Mouse (Mus musculus): ENCODE measurements around the gene Calu.
"Not testable (repeated sequence)": the region's sequence is repeated elsewhere in the genome, so short reads cannot be mapped to it uniquely, and the experiment has no call there.

Calu gene

DNA sequence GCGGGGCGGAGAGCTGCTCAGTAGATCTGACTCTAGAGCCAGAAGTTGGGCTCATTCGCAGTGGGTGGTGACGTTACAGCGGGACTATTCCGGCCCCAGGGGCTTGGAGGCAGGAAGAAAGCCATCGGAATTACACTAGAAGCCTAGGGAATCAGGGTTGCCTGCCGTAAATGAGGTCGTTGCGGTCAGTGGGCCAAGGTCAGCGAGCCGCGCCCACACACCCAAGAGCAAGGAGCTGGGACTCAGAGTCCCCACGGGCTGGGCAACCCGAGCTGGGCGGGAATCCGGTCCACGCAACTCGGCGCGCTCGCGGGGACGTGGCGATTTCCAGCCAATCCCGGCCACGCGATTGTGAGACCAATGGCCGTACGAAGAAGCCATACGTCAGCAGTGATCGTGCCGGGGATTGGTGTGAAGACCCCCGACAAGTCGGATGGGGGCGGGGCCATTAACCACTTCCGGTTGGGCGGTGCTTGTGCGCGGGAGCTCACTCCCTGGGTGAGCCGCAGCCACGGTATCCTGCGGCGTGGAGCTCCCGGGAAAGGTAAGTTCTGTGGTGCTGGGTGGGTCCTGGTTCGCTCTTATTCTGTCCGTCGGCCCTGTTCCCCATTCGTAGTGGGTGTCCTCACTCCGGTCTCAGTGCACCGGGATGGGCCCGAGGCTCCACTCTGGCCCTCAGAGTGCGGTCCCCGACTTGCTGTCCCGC, at the start of gene Calu:
TSS of gene Calu (plus strand) at position 405 of the 706 bp plus-strand sequence.
- in situ Hi-C loops (cut with MboI), result no loop called here

DNA sequence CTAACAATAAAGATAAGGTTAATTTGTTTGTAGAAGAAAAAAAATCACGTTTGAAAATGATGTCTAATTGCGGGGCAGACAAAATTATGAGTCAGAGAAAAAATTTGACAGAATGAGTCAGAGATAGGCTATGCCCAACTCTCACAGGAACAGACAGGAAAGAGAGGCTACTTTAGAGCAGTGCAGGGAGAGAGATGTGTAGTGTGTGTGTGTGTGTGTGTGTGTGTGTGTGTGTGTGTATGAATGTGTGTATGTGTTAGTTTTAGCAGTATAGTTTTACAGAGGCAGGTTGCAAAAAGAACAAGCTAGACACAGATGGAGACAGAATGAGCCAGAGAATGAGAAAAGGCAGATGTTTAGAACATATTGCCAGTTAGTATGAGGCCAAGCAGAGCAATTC, 48.8 kb upstream of the Calu start:
- in situ Hi-C loops (cut with MboI), result no loop called here

DNA sequence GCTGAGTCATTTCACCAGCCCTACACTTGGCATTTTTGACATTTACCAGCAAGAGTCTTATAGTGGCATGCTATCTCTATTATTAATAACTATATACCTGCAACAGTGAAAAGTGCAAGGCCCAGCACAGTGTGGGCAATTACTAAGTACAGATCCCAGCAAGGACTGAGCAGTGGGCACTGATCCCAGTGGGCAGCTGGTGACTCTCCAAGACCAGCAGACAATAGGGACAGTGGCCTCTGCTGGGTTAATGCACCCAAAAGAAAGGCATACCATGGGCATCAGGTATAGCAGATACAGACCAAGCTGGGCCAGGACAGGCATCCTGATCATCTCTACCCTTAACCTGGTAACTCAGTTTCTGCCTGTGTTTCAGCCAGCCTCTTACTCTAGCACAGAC, 44.6 kb upstream of the Calu start:
- in situ Hi-C loops (cut with MboI), result no loop called here

DNA sequence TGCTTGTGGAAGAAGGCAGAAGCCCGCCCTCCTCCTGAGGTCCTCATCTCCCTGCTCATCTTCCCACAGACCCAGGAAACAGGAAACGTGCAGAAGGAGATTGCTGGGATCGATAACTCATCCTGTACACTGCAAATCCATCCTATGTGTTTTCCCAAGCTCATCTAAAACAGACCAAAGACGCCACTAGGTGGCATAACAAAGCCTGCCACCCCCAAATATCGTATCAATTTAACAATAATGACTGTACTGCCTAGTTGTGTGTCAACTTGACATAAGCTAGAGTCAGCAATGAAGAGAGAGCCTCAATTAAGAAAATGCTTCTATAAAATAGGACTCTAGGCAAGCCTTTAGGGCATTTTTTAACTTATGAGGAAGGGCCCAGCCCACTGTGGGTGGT, 44.1 kb upstream of the Calu start:
- in situ Hi-C loops (cut with MboI), result no loop called here

DNA sequence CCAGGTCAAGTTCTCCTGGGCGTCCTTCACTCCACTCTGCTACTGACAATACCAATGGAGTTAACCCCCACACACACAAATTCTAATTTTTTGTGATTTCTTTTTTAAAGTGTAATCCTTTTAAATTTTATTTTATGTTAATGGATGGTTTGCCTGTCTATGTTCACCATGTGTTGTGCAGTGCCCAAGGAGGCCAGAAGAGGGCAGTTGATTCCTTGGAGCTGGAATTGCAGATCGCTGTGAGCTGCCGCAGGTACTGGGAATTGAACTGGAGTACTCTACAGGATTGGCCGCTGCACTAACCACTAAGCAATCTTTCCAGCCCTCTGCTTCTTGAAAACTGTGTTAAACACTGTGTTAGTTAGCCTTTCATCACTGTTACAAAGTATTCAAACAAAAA, 42.4 kb upstream of the Calu start:
- in situ Hi-C loops (cut with MboI), result no loop called here

DNA sequence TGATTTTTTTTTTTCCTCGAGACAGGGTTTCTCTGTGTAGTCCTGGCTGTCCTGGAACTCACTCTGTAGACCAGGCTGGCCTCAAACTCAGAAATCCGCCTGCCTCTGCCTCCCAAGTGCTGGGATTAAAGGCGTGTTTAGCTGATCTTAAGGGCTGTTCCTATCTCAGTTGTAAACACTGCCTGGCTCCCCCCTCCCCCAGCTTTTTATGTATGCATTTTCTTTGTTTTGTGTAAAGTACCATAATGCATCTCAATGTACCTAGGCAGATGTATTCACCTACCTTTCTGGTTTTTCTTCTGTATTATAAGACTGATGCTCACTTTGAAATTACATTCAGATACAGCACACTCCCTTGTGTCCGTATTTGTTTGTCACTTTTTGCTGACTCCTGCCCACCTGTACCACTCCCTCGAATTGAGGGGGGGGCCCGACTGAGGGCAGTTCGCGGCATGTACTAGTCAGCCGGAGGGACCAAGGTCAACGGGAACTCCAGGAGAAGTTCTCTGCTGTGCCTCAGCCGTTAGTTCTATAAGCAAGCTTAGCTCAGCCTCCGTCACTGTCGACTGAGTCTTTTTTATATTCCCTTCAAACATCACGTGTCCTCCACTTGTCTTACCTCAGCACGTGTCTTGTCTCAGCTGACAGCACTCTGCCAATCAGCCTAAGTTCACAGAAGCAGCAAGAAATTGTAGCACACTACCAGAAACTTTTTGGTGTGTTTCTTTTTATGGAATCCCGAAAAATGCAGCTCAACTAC, 38.8 kb upstream of the Calu start:
- in situ Hi-C loops (cut with MboI), result no loop called here

DNA sequence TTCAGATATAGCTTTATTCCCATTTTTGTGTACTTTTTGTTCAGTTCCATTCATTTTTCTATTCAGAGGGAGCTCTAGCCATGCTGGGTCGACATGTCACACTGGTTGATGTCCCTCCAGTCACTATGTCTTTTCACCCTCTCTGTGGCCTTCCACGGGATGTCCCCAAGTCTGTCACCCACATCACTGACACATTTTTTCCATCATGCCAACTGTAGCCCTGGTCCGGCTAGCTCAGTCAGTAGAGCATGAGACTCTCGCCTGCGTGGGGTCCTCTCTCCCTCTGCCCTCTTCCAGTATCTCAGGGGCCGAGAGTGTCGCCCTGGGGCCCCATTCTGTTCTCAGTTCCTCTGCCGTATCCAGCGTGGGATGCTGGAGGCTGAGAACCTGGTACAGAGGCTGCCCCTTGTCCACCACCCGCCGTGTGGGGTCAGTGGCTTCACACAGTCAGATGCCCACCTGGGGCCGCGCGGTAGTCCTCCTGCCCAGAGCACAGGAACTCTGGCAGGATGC, 34.1 kb upstream of the Calu start:
- in situ Hi-C loops (cut with MboI), result no loop called here

DNA sequence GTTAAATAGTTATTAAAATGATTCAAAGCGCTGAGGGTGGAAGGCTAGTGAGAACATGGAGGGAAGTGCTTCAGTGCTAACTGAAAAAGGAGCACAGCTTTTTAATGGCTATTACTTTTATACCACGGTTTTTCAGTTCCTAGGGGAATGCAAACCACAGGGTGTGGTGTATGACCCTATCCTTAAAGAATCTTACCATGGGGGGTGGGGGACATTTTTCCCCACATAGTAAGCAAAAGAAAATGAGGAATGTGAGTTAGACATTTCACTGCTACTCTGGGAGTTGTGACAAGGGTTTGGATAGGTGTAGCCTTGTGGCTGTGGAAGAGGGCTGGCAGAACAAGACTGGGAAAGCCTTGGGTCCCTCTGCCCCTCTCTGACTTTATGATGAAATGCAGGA, 30.6 kb upstream of the Calu start:
- in situ Hi-C loops (cut with MboI), result no loop called here

DNA sequence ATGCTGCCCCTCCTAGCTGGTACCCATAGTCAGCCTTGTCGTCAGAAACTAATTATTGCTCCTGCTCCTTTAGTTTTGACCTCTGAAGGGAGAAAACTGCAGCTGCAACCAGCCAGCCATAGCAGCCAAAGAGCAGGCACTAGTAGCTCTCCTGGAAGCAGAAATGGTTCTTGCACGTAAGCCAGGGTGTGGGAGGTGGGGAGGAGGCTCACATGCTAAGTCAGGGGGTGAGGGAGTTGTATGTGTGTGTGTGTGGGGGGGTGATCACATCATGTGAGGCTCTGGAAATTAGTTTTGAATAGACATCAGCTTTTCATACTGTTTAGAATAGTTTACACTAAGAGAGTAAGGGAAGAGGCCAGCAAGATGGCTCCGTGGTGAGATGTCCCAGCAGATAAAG, 29.9 kb upstream of the Calu start:
- in situ Hi-C loops (cut with MboI), result no loop called here

DNA sequence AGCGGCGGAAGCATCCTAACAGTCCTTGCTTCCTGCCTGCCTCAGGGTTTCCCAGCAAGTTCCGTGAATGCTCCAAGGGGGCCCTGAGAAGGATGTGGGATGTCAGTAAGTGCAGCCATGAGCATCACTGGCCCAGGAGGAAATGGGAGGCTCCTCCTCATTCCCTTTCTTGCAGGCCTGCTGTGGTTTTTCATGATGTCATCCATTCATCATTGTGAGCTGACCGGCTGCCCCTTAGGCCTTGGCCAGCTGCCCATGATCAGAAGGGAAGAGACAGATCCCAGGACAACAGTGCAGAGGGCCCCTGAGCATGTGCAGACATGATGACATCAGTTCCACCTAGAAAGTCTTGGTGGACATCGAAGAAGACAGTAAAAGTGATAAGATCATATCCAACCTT, 29.0 kb upstream of the Calu start, which contains the start of gene Fam71f1:
TSS of gene Fam71f1 (plus strand) at position 262 of the 400 bp plus-strand sequence.
- in situ Hi-C loops (cut with MboI), result no loop called here

DNA sequence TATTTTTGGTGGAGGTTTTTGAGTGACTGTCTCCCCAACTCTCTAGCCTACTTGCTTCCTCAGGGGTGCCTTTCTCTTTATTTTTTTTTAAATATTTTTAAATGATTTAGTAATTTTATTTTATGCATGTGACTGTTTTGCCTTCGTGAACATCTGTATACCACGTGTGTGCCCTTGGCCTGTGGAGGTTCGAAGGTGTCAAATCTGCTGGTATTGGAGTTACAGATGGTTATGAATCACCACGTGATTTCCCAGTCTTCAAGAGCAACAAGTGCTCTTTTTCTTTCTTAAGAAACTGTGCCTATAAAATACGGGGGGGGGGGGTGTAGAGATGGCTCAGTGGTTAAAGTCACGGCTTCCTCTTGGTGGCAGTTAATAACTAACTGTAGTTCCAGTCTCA, 26.3 kb upstream of the Calu start:
- in situ Hi-C loops (cut with MboI), result no loop called here

DNA sequence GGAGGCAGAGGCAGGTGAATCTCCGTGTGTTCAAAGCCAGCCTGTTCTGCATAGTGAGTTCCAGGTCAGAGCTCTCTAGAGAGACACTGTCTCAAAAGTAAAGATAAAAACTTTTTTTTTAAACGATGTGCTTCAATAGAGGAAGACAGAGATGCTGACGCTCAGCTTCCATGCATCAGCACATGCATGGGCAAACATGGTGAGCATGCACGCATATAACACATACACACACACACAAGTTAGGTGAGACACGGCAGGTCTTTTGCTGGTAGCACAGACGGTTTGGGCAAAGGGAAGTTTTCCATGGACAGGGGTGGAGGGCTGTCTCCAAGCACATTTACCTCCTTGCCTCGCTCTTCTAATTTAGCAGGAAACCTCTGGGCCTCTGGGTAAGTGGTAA, 25.7 kb upstream of the Calu start:
- in situ Hi-C loops (cut with MboI), result no loop called here

DNA sequence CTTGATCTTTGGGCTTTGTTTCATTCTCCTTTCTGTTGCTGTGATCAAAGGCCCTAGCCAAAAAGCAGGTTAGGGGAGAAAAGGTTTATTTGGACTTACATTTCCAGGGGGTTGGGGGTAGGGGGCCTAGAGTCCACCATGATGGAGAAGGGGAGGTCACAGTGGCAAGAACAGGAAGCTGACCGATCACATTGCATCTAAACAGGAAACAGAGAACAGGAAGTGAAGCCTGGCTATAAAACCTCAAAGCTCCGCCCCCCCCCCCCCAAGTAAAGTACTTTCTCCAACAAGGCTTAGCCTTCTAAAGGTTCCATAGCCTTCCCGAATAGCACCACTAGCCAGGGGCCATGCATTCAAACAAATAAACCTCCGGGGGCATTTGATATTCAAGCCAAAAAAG, 25.1 kb upstream of the Calu start:
- in situ Hi-C loops (cut with MboI), result no loop called here

DNA sequence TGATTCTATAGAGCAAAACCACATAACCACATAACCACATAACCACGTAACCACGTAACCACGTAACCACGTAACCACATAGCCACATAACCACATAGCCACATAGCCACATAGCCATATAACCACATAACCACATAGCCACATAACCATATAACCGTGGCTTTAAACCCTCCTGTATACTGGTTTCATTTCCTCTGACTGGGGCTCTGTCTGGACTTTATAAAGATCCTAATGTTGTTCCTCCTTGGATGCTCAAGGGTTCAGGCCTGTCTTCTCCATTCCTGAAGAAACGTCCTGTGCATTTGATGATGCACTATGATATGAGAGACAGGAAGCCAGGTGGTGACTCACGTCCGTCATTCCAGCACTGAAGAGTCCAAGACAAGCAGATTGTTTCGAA, 20.9 kb upstream of the Calu start:
- in situ Hi-C loops (cut with MboI), result no loop called here

DNA sequence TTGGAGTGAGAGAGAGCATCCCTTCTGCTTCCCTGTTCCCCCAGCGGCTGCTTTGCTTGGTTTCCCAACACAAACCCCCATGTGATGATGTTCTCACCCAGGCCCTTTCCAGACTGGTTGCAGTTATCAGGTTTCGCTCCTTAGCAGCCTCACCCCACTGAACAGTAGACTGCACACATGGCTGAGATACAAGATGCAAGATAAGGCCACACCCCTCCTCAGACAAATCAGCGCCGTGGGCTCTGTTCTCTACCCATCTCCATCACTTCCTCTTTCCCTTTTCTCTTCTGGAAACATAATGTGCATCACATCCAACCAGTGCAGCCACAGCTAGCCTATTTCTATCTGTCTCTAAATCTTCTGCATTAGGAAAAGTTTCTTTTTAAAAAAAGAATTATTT, 18.4 kb upstream of the Calu start:
- in situ Hi-C loops (cut with MboI), result no loop called here

DNA sequence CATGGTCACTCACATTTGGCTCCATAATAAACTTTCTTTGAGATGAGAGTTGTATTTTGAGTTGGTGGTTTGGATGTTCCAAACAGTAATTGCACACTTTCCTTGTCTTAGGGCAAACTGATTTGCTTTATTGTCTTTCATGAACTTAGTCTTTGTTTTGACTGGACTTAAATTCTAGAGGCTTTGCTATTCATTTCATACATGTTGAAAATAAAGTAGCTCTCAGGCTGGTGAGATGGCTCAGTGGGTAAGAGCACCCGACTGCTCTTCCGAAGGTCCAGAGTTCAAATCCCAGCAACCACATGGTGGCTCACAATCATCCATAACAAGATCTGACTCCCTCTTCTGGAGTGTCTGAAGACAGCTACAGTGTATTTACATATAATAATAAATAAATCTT, 1.4 kb upstream of the Calu start:
- in situ Hi-C loops (cut with MboI), result not testable (repeated sequence)

DNA sequence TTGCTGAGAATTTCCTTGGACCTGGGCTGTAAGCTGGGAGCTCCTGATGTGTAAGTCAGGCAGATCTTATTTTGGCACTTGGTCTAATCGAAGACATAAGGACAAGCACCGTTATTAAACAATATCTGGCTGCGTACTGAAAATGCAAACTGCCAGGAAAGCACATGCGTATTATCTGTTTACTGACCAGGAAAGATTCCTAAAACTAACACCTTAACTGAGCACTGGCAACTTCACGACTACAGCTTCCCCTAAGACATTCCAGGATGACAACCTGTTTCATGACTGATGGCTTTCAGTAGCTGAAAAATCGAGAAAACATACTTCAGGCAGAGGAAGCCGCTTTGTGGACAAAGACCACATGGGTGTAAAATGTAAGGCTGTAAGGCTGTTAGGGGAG, 680 bp upstream of the Calu start:
- in situ Hi-C loops (cut with MboI), result no loop called here

DNA sequence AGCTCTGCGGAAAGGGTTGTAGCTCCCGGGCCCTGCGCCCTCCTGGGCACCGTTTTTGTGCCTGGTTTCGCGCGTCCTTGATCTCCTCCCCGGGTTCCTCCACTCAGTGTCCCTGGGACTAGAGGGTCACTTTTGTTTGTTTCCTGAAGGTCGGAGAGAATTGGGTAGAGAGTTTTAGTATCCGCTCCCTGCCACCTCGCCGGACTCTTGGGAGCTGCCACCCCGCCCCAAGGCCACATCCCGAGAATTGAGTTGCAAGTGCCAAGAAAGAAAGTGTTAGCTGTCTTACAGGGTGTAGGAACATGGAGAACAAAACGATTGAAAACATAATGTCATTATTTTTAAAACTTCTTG, 479 bp downstream of the Calu start:
- in situ Hi-C loops (cut with MboI), result no loop called here

DNA sequence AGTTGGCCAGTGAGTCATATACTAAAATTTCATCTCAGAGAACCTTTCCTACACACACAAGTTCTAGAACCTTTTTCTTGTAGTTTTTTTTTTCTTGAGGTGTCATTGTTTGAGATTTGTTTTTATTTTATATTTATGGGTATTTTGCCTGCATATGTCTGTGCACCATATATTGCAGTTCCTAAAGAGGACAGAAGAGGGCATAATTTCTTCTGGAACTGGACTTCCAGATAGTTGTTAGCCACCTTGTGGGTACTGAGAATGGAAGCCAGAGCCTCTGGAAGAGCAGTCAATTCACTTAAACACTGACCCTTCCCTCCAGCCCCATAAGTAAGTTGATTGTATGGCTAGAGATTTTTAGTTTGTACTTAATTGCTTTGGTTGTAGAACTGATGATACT, 3.7 kb downstream of the Calu start:
- in situ Hi-C loops (cut with MboI), result no loop called here

DNA sequence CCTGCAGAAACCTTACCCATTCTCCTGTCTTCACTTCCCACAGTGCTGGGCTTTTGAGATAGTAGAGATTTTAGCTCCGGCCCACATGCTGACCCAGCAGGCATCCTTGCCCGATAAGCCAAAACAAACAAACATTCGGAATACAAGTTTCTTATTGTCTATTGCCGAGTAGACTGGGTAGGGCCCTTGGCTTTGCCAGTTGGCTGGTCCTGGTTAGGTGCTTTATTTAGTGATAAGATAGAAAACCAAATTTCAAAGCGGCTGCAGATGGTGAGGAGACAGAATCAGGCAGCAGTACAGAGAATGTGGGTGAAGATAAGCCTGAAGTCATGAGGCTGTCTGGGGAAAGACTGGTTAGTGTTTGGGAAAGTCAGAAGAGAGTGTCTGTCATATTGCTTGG, 4.9 kb downstream of the Calu start:
- in situ Hi-C loops (cut with MboI), result no loop called here

DNA sequence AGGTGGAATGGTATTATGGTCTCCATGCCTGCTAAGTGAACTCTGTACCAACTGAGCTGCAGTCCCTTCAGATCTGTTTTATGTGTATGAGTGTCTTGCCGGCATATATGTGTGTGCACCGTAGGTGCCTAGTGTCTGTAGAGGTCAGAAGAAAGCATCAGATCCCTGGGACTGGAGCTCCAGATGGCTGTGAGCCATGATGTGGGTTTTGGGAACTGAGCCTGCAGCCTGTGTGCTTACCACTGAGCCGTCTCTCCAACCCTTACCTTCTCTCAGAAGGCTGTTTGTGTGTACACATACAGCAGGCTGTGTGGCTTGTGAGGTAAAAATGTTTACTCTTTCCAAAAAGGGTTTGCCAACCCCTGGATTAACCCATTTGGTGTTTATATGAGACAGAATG, 11.5 kb downstream of the Calu start:
- in situ Hi-C loops (cut with MboI), result no loop called here

DNA sequence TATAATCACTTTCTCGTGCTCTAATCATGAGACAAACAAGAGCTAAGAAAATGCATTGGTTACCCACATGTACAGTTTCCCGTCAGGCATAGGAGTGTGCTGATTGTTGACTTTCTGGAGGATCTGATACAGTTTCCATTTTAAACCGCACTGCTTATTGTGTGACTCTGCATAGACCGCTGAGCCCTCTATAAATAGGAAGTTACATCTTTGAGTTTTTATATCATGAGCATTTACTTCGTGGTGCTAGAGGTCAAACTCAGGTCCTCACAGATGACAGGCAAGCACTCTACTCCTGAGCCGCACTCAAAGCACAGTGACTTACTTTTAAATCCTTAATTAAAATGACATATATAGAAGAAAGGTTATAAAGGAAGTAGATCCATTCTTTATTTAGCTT, 12.3 kb downstream of the Calu start:
- in situ Hi-C loops (cut with MboI), result no loop called here

DNA sequence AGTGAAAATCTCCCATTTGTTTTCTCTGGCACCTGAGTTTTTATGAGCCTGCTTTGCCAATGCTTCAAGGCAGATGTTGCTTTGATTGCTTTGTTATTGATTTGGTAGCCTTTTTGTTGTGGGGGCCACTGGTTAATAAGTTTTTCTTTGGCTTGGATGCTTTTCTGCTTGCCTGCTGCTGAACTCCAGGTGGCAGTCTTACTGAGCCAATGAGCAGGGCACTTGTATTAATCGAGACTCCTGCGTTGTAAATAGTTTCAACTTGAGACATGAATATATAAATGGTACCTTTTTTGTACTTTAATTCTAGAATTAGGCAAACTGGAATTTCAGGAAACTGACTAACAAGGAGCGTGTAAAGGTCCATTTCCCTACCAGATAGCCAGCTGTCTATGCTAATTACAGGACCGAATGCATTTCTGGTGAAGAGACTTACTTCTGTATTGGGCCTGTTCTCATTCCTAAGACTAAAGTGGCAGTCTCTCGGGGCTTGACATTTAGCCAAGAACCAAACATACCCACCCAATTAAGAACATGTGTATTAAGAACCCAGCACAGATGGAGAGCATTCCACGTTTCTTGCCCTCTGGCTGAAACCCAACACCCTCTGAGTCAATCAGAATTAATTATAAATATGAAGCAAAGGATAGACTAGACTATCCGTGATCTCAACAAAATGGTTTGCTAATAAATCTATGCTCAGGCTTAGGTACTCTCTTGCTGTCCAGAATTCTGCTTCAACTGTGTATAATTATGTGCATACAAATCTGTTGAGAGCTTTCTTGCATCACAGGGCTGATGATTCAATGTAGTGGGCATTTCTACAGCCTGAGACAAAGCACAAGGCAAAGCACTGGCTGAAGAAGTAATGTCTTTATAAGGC, 14.6 kb downstream of the Calu start:
- in situ Hi-C loops (cut with MboI), result no loop called here
